Mouse (Mus musculus) brain, embryonic 14.5 days (tissue): Measurements from ENCODE around the gene Wsb1.

Experiments
- CTCF ChIP-seq: fragments of 200-500 bp; IDR thresholded peaks from 2 replicates; pipeline ENCODE4 v1.5.1; 2012; ENCODE audit warnings: inconsistent platforms, mild to moderate bottlenecking, moderate library complexity, borderline replicate concordance; ENCODE audit not compliant: insufficient read depth, insufficient read length; ENCODE audit errors: extremely low read depth
- POLR2A ChIP-seq: fragments of 200-500 bp; IDR thresholded peaks from 2 replicates; pipeline ENCODE4 v1.6.1; 2012; ENCODE audit warnings: mild to moderate bottlenecking, inconsistent platforms, borderline replicate concordance; ENCODE audit not compliant: poor library complexity, insufficient read depth, insufficient read length, severe bottlenecking; ENCODE audit errors: extremely low read depth

DNA sequence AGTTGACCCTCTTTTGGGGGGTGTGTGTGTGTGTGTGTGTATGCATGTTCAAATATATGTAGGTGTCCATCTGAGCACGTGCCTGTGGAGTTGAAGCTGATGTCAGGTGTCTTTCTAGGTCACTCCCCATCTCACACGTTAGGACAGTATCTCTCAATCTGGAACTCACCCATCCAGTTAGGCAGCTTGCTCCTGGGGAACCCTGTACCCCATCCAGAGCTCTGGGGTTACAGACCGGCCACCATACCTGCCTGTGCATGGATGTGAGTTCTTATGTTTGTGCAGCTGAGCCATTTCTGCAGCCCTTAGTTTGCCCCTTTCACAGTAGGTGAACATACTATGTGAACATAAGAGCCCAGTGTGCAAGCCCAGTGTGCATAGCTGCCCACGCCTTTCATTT lies 18.6 kb upstream of the Wsb1 start:
- no peak for TF ChIP-seq CTCF
- no peak for TF ChIP-seq POLR2A
